Mouse (Mus musculus): ENCODE results near the gene Rasl11b.

GRCm38 (mm10) chr5:74226183-74226582, 31.1 kb downstream of the Rasl11b start:
- TF ChIP-seq MYOD1 (IDR thresholded peaks at IDR 0.05; ENCODE audit: control insufficient read depth in 1 of 3, insufficient read length in 2 of 3, low read depth in 2 of 3) (no peak), CEBPB (IDR thresholded peaks at IDR 0.05; ENCODE audit: insufficient read depth, poor library complexity, severe bottlenecking) (no peak), POLR2A (IDR thresholded peaks at IDR 0.05; ENCODE audit: insufficient read length, low read depth) (no peak), USF1 (IDR thresholded peaks at IDR 0.05; ENCODE audit: low read depth) (no peak), REST (IDR thresholded peaks at IDR 0.05; ENCODE audit: insufficient read depth, insufficient read length) (no peak), E2F4 (IDR thresholded peaks at IDR 0.05; ENCODE audit: insufficient read depth) (no peak), MAX (IDR thresholded peaks at IDR 0.05; ENCODE audit: low read depth) (no peak)

All from myocyte (in vitro differentiated cells).